Mouse (Mus musculus): ENCODE measurements at regions not wholly inside any gene's neighbourhood (a gene's known extent, or its start where the extent isn't known, plus 50 kb on each side); places are given as distances from the start of the nearest gene placed in this dataset.

DNA sequence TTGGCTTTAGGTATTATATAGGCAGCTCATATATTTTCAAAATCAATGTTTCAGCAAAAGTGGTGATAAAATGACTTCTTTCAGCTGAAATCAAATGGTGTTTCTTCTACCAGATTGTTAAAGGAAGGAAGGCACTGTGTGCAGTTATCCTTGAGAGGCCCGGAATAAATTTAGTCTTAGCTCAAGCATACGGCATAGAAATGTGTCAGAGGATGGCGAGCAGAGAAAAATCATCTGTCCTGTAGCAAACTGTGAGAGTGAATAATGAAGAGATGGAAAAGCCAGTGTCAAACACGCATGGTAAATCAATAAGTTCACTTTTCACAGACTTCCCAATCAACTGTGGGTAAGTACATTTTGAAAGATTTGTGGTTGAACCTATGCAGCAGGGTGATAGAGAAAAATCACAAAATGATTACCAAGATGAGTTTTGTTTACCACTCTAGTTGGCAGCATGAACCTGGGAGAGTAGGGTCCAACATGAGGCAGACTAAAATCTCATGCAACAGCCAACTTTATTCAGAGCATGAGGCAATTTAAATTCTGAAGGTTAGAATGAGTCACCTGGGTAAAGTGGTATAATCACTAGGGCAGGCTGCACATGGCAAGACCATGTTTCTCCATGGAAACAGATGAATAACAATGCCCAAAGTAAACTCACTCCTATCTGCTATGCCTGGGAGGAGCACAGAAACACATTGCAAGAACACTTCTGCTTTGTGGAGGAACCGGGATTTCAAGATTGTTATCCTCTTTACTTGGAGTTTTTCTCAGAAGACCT lies 55.7 kb downstream of the AI429214 start:
- no peak for DNase-seq

DNA sequence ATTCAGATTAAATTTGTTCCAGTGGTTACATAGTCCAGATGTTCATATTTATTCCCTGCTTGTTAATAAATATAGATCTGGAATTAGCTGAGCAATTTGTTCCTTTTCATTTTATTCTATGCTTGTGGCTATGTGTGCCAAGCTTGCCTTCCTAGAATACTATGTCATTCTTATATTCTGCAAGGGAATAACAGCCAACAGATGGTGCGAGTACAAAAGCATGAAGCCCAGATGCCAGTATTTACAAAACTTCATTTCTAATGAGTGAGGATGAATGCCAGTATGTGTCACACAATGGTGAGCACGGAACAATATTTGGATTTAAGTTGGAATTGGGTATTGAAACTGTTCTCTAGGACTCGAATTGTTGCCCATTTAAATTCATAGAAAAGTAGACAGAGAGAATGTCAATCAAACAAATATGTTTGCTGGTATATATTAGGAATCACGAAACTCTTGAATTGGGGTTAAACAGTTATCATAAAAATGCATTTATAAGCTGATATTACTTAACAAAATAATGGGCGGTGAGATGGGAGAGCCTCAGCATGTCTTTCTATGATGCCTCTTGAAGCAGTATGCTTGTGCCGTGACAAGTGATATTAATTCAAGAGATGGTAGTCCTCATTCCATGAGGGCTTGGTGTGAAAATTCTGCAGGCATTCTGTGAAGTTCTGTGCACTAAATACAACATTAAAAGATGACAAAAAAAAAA lies 56.7 kb downstream of the AI429214 start:
- DNase-seq: no peak

DNA sequence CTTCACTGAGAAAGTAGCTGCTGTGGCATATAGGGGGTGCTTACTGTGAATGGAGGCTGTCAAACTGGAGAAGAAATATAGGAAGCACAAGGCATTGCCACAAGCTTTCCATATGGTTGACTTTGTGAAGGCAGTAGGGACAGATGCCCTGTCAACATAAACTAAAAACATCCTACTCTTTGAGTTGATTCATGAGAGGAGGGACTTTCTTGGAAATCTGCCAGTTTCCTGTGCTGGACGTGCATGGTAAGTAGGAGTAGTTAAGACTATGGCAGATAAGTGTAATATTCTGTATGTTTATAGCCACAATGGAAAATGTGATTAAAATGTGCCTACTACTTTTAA lies 57.3 kb downstream of the AI429214 start:
- DNase-seq: no peak

DNA sequence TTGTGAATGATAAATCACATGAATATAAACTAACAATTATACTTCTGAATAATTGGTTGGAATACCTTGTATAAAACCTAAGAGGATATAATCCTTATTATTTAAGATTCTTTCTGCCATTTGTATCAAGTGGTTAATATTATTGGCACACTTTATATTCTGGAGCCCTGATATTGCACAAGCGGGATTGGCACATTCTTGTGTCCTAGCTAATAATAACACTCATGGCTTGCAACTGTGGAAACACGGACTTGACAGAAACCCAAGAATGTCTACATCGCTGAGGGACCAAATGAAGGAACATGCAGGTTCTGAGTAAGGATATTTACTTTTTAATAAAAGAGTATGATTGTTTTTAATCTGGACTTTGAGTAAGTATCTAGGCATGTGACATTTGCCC lies 63.0 kb downstream of the AI429214 start:
- DNase-seq: peak; percentile 36

DNA sequence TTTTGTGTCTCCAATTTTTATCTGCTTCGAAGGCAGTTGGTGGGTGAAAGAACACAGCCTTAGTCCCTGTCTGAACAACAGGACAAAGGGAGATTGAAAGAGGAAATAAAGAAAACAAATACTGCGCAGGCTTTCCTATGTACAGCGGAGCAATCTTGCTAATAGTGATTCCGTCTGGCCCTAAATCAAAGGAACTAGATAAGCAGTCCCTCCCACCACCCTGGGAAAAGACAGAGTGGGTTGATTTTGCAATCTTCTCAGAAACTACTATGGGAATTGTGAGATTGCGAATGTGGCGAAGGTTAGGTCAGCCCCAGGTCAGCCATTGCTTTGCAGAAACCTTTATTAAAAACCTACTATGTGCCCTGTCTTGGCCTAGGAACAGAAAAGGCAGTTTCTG lies 65.0 kb downstream of the AI429214 start:
- no peak for DNase-seq

DNA sequence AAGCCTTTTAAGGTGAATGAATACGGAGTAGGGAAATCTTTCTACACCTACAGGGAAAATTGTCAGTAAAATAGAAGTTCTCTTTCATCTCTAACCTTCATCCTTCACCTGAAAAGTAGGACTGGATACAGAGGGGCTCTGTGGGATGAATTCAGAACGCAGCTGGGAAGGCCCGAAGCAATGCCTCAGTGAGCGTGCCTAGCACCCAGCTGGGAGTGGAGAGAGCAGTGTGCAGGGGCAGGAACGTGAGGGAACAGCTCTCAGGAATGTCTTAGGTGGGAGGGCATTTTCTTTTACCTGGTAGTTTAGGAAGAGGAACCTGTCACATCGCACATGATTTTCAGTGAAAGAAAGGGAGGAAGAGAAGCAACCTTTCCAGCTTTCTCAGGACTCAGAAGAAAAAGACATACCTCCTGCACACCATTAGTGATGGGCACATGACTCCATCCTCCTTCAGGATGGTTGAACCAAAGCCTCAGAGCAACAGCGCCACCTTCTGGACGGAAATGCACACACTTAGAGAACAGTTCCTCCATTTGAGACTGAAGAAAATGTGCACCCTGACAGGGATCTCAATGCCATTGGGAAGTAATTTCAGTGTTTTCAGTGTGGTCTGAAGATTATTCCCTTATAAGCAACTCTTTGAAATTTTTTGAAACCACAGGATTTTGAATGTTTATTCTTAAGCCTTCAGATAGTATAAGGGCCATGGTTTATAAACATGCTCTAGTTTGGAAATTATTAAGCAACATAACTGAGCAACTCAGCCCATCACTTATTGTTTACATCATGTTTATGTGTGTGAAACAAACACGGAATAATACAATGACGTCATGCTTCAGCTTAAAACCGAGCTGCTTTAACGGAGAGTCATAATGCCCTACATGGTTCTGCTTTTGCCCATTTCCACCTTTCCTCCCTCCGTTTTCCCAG lies 68.9 kb downstream of the AI429214 start:
- DNase-seq: peak; percentile 9

DNA sequence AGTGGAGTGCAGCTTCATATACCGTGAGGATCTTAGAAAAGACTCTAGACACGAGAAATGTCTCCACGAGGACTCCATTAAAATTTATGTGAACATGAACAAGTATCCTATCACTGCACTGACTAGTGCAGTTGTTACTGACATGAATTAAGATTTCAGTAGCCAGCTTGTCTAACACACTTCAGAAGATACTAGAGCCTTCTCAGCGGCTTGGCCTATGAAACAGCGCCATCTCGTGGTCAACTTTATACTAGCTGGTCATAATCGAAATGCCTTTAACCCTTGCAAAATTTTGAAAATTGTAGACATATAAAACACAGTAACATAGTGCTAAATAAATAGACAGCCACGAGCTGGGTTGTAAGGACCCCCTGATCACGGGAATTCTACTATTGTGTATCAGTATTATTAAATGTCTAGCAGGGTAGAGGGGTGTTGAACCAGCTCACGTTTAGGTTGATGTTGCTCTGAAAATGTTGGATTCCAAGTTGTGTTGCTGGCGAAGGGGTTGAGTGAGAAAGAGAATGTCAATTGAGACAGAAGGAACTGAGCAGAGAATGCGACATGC lies 70.4 kb downstream of the AI429214 start:
- peak; percentile 16 for DNase-seq

DNA sequence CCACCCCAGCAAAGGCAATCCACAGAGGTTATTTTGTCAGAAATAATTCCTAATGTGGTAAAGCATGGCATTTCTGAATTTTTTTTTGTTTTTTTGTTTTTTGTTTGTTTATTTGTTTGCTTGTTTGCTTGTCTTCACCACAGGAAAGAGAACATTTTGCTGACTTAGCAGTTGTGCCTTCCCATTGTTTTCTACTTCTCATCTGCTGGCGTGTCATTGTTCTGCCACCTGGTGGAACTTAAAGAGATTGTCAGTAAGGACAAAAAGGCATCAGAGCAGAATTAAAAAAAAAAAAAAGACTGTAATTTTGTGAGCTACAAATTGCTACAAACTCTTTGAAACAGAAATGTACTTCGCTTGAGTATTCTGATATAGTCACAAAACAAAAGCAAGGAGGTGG lies 79.5 kb downstream of the AI429214 start:
- no peak for DNase-seq

DNA sequence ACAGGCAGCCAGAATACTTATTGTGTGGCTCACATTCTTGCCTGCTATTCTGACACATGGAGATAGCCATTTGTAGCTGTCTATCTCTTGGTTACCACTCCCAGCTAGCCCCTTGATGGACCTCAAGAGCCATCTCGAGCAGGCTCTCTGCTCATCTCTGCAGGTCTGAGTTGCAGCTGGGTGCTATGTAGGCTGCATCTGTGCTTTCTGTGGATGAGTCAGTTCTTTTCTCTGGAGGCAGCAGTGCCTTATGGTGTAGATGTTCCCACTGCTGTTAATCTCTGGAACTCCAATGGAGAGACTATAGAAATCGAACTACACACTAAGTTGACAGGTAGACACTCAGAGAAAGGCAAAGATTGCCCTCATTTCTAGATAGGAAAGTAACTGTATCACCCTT lies 106.3 kb downstream of the AI429214 start:
- no peak for DNase-seq

DNA sequence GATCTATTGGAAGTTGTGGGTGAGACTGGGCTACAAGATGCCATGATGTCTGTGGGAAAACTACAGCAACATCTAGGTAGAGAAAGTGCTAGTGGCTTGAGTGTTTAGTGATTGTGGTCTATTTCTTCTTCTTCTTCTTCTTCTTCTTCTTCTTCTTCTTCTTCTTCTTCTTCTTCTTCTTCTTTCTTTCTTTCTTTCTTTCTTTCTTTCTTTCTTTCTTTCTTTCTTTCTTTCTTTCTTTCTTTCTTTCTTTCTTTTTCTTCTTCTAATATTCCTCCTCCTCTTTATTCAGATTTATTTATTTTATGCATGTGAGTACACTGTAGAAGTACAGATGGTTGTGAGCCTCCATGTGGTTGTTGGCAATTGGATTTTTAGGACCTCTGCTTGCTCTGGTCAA lies 119.0 kb downstream of the AI429214 start:
- DNase-seq: peak; percentile 53

DNA sequence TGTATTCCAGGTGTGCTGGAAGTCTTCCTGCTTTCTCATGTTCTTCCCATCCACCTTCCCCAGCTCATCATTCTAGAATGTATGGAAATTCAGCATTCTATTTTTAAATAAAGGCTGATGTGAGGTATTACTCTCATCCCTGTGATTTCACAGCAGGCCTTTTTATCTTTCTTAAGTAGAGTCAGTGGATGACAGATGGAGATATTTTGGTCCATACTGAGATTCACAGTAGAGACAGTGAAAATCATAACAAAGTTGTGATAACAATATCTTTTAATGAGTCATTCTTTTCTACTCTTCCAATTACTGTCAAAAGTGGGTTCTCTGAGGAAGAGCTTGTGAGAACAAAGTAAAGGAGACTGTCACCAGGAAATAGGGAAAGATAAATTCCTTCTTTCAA lies 132.4 kb downstream of the AI429214 start:
- no peak for DNase-seq

DNA sequence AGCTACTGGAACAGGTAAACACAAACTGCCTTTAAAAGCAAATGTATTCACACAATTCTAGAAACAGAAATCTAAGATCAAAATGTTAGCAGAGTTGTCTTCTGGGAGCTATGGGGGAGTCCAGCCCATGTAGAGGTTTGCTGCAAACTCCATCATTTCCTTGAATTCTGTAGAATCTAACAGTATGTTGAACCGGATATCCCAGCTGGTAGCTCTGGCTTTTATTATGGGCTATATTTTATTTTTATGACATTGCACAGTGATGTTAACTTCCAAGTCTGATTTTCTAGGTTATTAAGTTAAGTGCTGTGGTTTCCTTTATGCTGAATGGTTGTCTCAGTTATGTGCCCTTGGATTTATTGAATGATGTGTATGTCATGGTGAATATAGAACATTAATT lies 136.3 kb downstream of the AI429214 start:
- no peak for DNase-seq

DNA sequence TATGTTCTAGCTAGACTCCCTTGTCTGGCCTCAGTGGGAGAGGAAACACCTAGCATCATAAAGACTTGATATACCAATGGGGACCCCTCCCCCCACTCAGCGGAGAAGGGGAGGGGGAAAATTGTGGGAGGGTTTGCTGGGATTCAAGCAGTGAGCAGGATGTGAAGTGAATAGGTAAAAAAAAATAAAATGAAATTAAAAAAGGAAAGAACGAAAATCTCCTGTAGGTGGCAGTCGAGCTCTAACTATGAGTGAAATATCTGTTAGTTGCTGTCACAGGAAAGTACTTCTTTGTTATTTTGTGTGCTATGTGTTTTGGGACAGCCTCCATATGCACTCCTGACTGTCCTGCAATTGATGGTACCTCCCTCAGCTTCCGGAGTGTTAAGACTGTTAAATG lies 138.6 kb downstream of the AI429214 start:
- no peak for DNase-seq

DNA sequence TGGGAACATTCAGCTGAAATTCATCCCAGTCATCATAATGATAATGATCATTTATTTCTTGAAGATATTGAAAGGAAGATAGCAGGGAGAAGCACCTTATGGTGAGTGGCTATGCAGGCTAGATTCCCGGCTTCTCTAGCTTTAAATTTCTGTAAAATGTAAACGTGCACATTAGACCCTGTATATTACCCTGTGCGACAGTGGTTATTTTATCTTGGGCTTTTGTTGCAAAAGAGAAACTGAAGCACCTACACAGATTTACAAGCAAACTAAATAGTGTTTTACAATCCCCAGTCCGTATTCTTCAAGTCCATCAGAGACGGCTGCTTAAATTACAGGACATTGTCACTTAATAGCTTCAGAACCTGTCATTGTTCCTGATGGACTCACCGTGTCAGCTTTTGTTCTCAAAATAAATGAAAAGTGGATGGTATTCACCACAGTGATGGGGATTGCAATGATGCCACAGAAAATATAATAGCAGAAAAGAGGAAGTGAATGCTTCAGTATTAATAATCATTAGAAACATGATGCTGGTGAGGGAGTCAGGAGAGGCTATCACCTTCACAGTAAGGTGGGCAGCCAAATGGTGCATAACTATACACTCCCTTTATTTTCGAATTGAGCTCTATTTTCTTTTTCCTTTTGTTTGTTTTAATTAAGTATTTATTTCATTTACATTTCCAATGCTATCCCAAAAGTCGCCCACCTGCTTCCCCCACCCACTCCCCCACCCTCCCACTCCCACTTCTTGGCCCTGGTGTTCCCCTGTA lies 141.0 kb downstream of the AI429214 start:
- no peak for DNase-seq

DNA sequence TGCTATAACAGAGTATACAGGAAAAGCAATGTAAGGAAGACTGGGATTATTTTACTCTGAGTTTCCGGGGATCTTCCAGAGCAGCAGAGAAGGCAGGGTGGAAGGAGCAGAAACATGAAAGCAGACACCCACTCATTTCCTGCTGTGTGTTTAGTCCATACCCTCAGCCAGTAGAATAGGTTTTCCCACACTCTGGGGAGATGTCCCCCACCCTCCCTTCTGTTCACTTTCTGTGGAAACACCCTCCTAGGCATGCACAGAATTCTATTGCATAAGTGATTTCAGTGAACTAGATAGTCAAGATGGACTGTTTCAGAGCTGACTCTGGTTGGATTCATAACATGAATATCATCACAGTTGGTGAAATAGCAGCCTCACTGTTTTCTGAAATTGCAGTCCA lies 156.9 kb downstream of the AI429214 start:
- no peak for DNase-seq

DNA sequence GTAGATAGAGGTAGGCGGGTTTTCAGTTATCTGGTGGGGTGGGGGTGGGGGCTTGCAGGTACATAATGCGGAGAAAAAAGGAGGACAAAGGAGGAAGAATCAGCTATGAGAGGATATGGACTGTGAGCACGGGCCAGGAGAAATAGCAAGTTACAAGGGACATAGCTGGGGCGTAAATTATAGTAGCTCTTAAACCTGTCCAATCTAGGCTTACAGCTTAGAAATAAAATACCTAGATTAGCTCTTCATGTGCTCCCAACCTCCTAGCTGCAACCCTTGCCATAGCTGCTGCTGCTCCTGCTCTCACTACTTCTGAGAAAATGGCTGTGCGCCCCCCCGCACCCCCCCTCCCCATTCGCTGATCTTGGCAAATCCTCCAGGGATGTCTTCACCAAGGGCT lies 161.0 kb downstream of the AI429214 start:
- no peak for DNase-seq

DNA sequence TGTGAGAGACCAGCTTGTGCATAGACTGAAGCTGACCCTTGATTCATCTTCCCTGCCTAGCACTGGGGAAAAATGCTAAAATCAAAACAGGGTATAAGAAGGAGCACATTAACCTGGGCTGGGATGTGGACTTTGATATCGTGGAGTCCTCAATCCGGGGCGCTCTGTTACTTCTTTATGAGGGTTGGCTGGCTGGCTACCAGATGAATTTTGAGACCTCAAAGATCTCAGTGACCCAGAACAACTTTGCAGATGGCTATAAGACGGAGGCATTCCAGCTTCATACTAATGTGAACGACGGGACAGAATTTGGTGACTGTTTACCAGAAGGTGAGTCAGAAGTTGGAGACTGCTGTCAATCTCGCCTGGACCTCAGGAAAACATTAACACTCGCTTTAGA lies 161.5 kb downstream of the AI429214 start:
- DNase-seq: no peak

DNA sequence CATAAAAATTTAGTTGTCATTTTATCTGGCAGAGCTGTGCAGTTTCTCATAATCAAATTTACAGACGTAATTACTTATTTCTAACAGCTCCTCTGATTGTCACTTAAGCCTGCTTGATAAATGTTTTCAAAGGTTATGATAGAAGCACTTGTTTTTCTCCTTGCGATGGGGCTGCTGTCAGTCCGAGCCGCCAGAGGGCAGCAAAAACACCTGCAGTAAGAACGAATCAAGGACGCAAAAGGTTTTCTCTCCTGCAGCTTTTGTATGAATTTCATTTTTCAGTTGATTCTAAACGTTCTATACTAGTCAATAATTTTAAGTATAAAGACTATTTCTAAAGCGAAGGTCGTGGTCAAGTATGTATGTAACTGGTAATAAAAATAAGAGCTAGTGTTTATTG lies 166.1 kb downstream of the AI429214 start:
- DNase-seq: no peak

DNA sequence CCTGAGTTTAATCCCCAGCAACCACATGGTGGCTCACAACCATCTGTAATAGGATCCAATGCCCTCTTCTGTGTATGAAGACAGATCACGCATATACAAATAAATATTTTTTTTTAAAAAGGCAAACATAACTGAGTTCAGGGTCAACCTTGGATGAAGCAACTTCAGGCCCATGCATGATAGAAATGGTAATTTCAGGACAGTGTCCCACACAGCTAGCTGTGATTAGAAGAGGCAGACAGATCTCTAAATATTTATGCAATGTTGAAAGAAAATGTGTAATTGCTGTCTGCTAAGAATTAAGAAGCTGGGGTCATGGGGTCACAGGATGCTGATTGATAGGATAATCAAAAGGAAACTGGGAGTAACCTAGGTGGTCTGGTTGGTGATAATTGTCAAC lies 203.5 kb downstream of the AI429214 start:
- no peak for DNase-seq

DNA sequence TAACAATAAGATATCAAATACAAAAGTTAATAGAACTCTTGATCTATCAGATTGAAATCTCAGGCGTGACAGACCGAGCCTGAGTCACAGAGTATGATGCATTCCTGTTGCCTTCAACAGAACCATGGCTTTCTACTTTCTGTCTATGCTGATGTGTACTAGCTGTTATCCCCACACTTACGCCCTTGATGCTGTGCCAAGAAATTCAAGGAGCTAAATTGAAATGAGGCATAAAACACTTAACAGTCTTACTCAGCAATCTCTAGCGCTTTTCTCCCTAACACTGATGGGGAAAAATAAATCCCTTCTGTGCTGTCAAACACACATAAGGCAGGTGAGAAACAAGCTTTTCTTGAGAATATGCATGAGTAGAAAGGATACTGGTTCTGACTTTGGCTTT lies 222.5 kb downstream of the AI429214 start:
- no peak for DNase-seq

DNA sequence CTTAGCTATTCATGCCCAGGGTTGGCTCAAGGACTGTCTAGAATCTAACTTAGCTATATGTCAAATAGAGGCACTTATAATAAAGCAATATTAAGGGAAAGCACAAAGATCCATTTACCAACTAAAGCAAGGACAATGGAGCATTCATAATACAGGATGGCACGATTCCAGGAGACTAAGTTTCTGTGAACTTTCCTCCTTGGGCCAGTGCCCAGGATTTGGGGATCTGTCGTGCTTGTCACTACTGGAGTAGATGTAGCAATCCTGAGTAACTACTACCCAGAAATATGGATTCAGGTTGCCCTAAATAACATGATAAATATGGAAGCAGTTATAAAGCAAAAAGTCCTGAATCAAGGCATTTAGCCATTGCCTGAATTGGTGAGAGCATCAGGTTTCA lies 233.7 kb downstream of the AI429214 start:
- no peak for DNase-seq

DNA sequence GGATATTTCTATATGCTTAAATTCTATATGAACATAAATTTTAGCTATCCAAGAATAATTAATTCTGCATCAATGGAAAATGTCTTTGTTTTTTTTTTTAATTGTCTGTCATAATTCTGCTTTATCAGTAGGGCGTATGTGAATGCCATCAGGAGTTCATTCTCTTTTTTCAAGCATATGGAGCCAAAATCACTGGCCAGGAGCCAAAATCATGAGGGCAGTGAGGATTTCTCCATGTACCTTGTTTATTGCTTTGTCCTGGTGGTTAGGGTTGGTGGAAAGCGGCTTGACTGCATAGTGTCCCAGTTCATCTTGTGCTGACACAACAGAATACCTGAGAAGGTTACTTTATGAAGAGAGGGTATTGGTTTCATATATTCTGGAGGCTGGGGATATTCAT lies 243.9 kb downstream of the AI429214 start:
- DNase-seq: no peak

All from gastrocnemius, postnatal 25 days (tissue).